Mouse (Mus musculus) megakaryocyte, embryonic 14.5 days (primary cell): ENCODE measurements around the gene Itfg2. TPM values are rescaled to one million over a fixed set of nuclear protein-coding genes. Genes with fewer than 3 reads are reported as not detected.

ENCODE experiments used
- H3K27me3 ChIP-seq: replicated peaks from 2 replicates; pipeline ENCODE3; 2012; ENCODE audit warnings: inconsistent platforms
- H3K36me3 ChIP-seq: replicated peaks from 2 replicates; pipeline ENCODE3; 2012; ENCODE audit warnings: low read length, inconsistent platforms, mixed read lengths
- H3K4me1 ChIP-seq: 2 replicates; pipeline ENCODE4 v1.6.1; 2012; ENCODE audit warnings: inconsistent platforms
- H3K4me3 ChIP-seq: replicated peaks from 2 replicates; pipeline ENCODE3; 2012; ENCODE audit warnings: moderate library complexity, mild to moderate bottlenecking, inconsistent platforms
- H3K9me3 ChIP-seq: 2 replicates; pipeline ENCODE4 v1.6.1; 2012; ENCODE audit warnings: inconsistent platforms
- FLI1 ChIP-seq: IDR thresholded peaks from 2 replicates; pipeline ENCODE4 v1.6.1; 2012; ENCODE audit warnings: low read length, inconsistent platforms, mixed read lengths
- GATA1 ChIP-seq: IDR thresholded peaks from 3 replicates; pipeline ENCODE4 v1.6.1; 2012; ENCODE audit warnings: mixed read lengths, low read length, inconsistent platforms, borderline replicate concordance
- polyA plus RNA-seq: library from polyadenylated mRNA; stranded (reverse); fragments of >175 nt; gene quantifications from 2 replicates; pipeline ENCODE4 v1.2.3, GENCODE M21; 2012; ENCODE audit warnings: low replicate concordance; ENCODE audit not compliant: insufficient read depth

Itfg2 gene
- polyA plus RNA-seq, 1 experiment: 10.0 TPM

- Histone ChIP-seq H3K4me3 (no peak overlapping the region), H3K27me3 (peaks cover 3% of the 10 kb centered on the region), H3K4me1 (peaks cover 3% of the 10 kb centered on the region; the same call in 1 of the 2 replicates), H3K36me3 (no peaks in the 10 kb centered on the region), H3K9me3 (0 out of 2 replicates have a peak, but pooled peaks cover 8% of the 10 kb centered on the region)
- TF ChIP-seq GATA1 (no peak), FLI1 (no peak)
Observed at GRCm38 (mm10) chr6:128457186-128457585, 32.5 kb upstream of the Itfg2 start.

- Histone ChIP-seq H3K36me3 (no peaks in the 10 kb centered on the region), H3K4me3 (no peak overlapping the region), H3K4me1 (no peaks in the 10 kb centered on the region), H3K9me3 (0 out of 2 replicates have a peak, but pooled peaks cover 5% of the 10 kb centered on the region), H3K27me3 (peaks cover 5% of the 10 kb centered on the region)
- TF ChIP-seq GATA1 (no peak), FLI1 (no peak)
Observed at GRCm38 (mm10) chr6:128455835-128456605, 31.3 kb upstream of the Itfg2 start.

DNA sequence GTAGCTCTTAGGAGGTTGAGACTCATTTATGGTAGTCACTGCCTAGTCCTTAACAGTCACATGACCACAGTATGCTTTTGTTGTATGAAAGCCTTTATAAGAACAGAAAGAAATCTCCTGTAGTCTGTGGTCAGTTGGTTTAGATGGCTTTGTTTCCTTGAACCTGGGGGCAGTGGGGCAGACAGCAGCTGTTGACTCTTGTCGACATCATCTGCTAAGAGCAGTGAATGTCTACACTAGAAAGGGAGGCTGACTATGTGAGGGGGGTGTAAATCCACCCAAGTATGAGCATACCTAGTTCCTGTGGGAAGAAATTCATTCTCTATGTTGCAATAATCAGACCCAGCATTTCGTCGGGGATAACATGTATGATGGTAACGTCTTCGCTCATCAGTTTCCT is 22.3 kb upstream of the Itfg2 start:
- no peaks in the 10 kb centered on the region for H3K9me3 ChIP-seq
- no peak for TF ChIP-seq FLI1
- TF ChIP-seq GATA1: no peak
- peaks cover 14% of the 10 kb centered on the region for H3K27me3 ChIP-seq
- peaks cover 17% of the 10 kb centered on the region for H3K4me1 ChIP-seq
- no peaks in the 10 kb centered on the region for H3K36me3 ChIP-seq
- no peak overlapping the region for H3K4me3 ChIP-seq

- no peak for TF ChIP-seq GATA1
- TF ChIP-seq FLI1: no peak
- H3K4me1 ChIP-seq: peaks cover 17% of the 10 kb centered on the region
- H3K9me3 ChIP-seq: no peaks in the 10 kb centered on the region
- peaks cover 12% of the 10 kb centered on the region for H3K27me3 ChIP-seq
- peak overlapping the region; percentile 53 for H3K4me3 ChIP-seq
- H3K36me3 ChIP-seq: no peaks in the 10 kb centered on the region
Observed at GRCm38 (mm10) chr6:128445761-128446535, 21.2 kb upstream of the Itfg2 start.

DNA sequence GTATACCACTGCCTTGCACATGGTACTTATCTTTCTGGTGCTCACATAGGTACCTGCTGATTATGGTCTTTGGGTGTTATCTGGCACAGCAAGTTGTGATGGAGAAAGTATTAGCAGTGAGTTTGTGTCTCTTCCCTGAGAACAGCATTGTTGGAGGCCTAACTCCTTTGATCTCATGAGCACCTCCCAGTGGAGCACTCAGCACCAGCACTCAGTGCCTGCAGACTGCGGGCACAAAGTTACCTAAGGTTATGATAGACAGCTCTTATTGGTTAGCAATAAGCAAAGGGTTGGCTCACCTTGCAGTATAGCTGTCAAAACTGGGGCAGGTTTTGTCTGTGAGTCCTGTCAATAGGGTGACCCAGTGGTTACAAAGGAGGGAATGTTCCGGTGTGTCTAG is 15.5 kb upstream of the Itfg2 start:
- Histone ChIP-seq H3K36me3 (peaks cover 15% of the 10 kb centered on the region), H3K4me3 (peak overlapping the region; percentile 12), H3K9me3 (no peaks in the 10 kb centered on the region), H3K27me3 (peaks cover 6% of the 10 kb centered on the region), H3K4me1 (peaks cover 45% of the 10 kb centered on the region)
- TF ChIP-seq GATA1 (no peak), FLI1 (no peak)

GRCm38 (mm10) chr6:128438871-128439341 is 14.2 kb upstream of the Itfg2 start:
- Histone ChIP-seq H3K27me3 (no peaks in the 10 kb centered on the region), H3K4me3 (peak overlapping the region; percentile 98), H3K9me3 (no peaks in the 10 kb centered on the region), H3K4me1 (peaks cover 43% of the 10 kb centered on the region), H3K36me3 (peaks cover 29% of the 10 kb centered on the region)
- no peak for TF ChIP-seq FLI1
- no peak for TF ChIP-seq GATA1

- H3K27me3 ChIP-seq: no peaks in the 10 kb centered on the region
- peaks cover 34% of the 10 kb centered on the region for H3K36me3 ChIP-seq
- no peaks in the 10 kb centered on the region for H3K9me3 ChIP-seq
- TF ChIP-seq FLI1: no peak
- no peak for TF ChIP-seq GATA1
- peak within 1 kb of the TSS; percentile 98 for H3K4me3 ChIP-seq
- H3K4me1 ChIP-seq: peaks cover 43% of the 10 kb centered on the region
Observed at GRCm38 (mm10) chr6:128438317-128438870, 13.7 kb upstream of the Itfg2 start, which contains the start of gene Fkbp4. TSS of gene Fkbp4 (minus strand) at chr6:128438677.

DNA sequence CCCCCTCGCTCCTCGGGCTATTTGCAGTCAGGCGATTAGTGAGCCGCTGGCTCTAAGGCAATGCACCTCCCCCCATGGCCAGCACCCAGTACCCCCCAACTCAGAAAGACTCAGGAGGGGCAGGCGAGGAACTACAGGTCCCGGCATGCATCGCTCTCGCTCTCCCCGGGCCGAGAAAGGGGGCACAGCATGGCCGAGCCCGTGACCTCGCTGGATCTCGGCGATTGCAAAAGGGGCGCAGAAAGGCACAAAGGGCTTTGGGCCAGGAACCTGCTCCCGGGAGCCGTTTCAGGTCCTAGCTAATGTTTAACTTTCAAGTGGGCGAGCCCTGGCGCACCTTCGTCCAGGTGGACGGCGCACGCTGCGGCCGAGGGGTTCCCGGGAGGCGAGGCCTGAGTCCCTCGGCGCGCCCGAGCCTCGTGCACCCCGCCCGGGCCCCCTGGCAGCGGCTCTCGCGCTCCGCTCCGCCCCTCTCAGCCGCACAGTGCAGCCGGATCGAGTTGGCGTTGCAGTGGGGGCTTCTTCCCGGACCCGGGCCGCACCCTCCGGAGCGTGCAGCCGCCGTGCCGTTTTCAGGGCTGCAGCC is 13.1 kb upstream of the Itfg2 start:
- peaks cover 40% of the 10 kb centered on the region for H3K36me3 ChIP-seq
- H3K4me1 ChIP-seq: peaks cover 43% of the 10 kb centered on the region
- peak overlapping the region; percentile 98 for H3K4me3 ChIP-seq
- TF ChIP-seq FLI1 (no peak), GATA1 (no peak)
- H3K27me3 ChIP-seq: no peaks in the 10 kb centered on the region
- H3K9me3 ChIP-seq: no peaks in the 10 kb centered on the region

- H3K27me3 ChIP-seq: no peaks in the 10 kb centered on the region
- peaks cover 45% of the 10 kb centered on the region for H3K36me3 ChIP-seq
- H3K9me3 ChIP-seq: no peaks in the 10 kb centered on the region
- TF ChIP-seq FLI1 (no peak), GATA1 (no peak)
- H3K4me1 ChIP-seq: peaks cover 43% of the 10 kb centered on the region
- H3K4me3 ChIP-seq: peak overlapping the region; percentile 98
Observed at GRCm38 (mm10) chr6:128437288-128437687, 12.6 kb upstream of the Itfg2 start.
